Mouse (Mus musculus): ENCODE data around the gene Txndc2. TPM values are rescaled to one million over a fixed set of nuclear protein-coding genes. Genes with fewer than 3 reads are reported as not detected.

Txndc2 gene
- total RNA-seq, 1 experiment from 2014 or later, result not detected

- ATAC-seq (replicated peaks in 1 of 2; ENCODE audit: insufficient read depth in 1 of 2, low FRiP score in 2 of 2, low TSS enrichment in 1 of 2, low read depth in 1 of 2, poor library complexity in 2 of 2, severe bottlenecking in 2 of 2), result no peak
Observed at GRCm38 (mm10) chr17:65594687-65595086, 47.3 kb downstream of the Txndc2 start.

Other genes starting within 250 kb of the Txndc2 start
- gene Tmem232, start 101.4 kb downstream of the Txndc2 start, total RNA-seq (2017), result not detected in 2 replicates
- 69.5 and 113 TPM in 2 replicates for gene Vapa, start 28.6 kb downstream of the Txndc2 start, total RNA-seq (2017)
- gene Rab31, start 130.6 kb upstream of the Txndc2 start, total RNA-seq (2017), result 67.1 and 73.0 TPM in 2 replicates
- gene Ppp4r1, start 140.4 kb upstream of the Txndc2 start, total RNA-seq (2017), result 50.5 and 51.6 TPM in 2 replicates
- gene Ralbp1, start 243.6 kb upstream of the Txndc2 start, total RNA-seq (2017), result 101 and 125 TPM in 2 replicates

Measured in hematopoietic stem cell, adult 5-6 weeks (primary cell).